Mouse (Mus musculus) lung, postnatal 0 days (tissue): ENCODE measurements around the gene Lrrc57.

Experiments
- CTCF ChIP-seq: IDR thresholded peaks from 2 replicates; pipeline ENCODE4 v1.5.1; 2016; ENCODE audit warnings: antibody characterized with exemption, mild to moderate bottlenecking
- EP300 ChIP-seq: IDR thresholded peaks from 2 replicates; pipeline ENCODE4 v1.6.1; 2016; ENCODE audit warnings: antibody characterized with exemption, mild to moderate bottlenecking, control low read depth

DNA sequence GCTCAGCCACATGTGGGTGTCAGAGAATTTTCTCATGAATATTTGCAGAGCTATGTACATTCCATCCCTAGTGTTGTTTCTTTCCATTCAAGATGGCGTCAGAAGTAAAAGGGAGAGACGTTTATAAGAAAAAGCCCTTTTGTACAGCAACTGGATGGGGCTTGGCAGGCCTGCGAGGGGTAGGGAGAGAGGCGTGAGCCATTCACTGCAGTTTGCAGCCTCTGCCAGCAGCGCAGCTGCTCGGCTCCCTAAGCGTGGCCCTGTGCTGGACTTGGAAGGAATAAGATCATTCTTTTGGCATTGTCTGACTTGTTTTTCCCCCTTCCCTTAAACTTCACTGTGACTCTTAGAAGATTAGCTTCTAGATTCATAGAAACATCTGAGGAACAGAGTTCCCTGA lies 34.5 kb upstream of the Lrrc57 start:
- TF ChIP-seq CTCF (no peak), EP300 (no peak)
